Mouse (Mus musculus): ENCODE data around the gene Cux1. TPM values are rescaled to one million over a fixed set of nuclear protein-coding genes. Genes with fewer than 3 reads are reported as not detected.

Cux1 gene
- total RNA-seq (2021): 100 to 1,000 TPM in 1 of 2 experiments, 10 to 100 TPM in 1; 97.4 to 110 TPM
- long read RNA-seq, experiment 1, transcript Cux1-211 (23 exons, 2,831 nt): major isoform, 8 of 21 reads
- long read RNA-seq, experiment 1, partial matches to known transcripts: 8 of 21 reads
- long read RNA-seq, experiment 1, other reads (novel, unspliced or antisense): 4 of 21 reads
- long read RNA-seq, experiment 2, partial matches to known transcripts: 5 of 19 reads
- long read RNA-seq, experiment 2, other reads (novel, unspliced or antisense): 6 of 19 reads

- DNase-seq: peak; percentile 87 to 94
Observed at GRCm38 (mm10) chr5:136567176-136568025, at the start of gene Cux1. Cux1 (minus strand) TSS chr5:136567490.

GRCm38 (mm10) chr5:136612391-136612790, 45.1 kb upstream of the Cux1 start:
- no peak for DNase-seq

- DNase-seq: no peak
Observed at GRCm38 (mm10) chr5:136608814-136609434, 41.6 kb upstream of the Cux1 start.

GRCm38 (mm10) chr5:136605144-136605543, 37.9 kb upstream of the Cux1 start:
- DNase-seq: no peak

GRCm38 (mm10) chr5:136603176-136603964, 36.1 kb upstream of the Cux1 start:
- no peak for DNase-seq

GRCm38 (mm10) chr5:136600511-136600910, 33.2 kb upstream of the Cux1 start:
- no peak for DNase-seq

- no peak for DNase-seq
Observed at GRCm38 (mm10) chr5:136594896-136595540, 27.7 kb upstream of the Cux1 start.

GRCm38 (mm10) chr5:136591816-136592499, 24.7 kb upstream of the Cux1 start:
- no peak for DNase-seq

GRCm38 (mm10) chr5:136589002-136589401, 21.7 kb upstream of the Cux1 start:
- DNase-seq: no peak

GRCm38 (mm10) chr5:136588471-136588870, 21.2 kb upstream of the Cux1 start:
- no peak for DNase-seq

- no peak for DNase-seq
Observed at GRCm38 (mm10) chr5:136584676-136585285, 17.5 kb upstream of the Cux1 start.

- no peak for DNase-seq
Observed at GRCm38 (mm10) chr5:136583666-136584464, 16.6 kb upstream of the Cux1 start.

GRCm38 (mm10) chr5:136583256-136583655, 16.0 kb upstream of the Cux1 start:
- DNase-seq: no peak

- DNase-seq: no peak
Observed at GRCm38 (mm10) chr5:136582201-136582600, 14.9 kb upstream of the Cux1 start.

GRCm38 (mm10) chr5:136581625-136582024, 14.3 kb upstream of the Cux1 start:
- DNase-seq: no peak

GRCm38 (mm10) chr5:136581166-136581565, 13.9 kb upstream of the Cux1 start:
- DNase-seq: peak in 1 of 2 experiments; percentile 45

GRCm38 (mm10) chr5:136578201-136578600, 10.9 kb upstream of the Cux1 start:
- DNase-seq: no peak

- DNase-seq: no peak
Observed at GRCm38 (mm10) chr5:136570171-136570570, 2.9 kb upstream of the Cux1 start.

- DNase-seq: peak; percentile 89 to 92
Observed at GRCm38 (mm10) chr5:136568776-136569175, 1.5 kb upstream of the Cux1 start.

Measured in adrenal gland, postnatal 36 days (tissue).